Mouse (Mus musculus): Measurements from ENCODE around the gene Icam5. TPM values are rescaled to one million over a fixed set of nuclear protein-coding genes. Genes with fewer than 3 reads are reported as not detected.
A peak's percentile ranks its signal among the peaks of the same experiment; 100 is the strongest.

Icam5 gene
- total RNA-seq (2012; rRNA removed): 1.4 and 1.8 TPM in 2 replicates

DNA sequence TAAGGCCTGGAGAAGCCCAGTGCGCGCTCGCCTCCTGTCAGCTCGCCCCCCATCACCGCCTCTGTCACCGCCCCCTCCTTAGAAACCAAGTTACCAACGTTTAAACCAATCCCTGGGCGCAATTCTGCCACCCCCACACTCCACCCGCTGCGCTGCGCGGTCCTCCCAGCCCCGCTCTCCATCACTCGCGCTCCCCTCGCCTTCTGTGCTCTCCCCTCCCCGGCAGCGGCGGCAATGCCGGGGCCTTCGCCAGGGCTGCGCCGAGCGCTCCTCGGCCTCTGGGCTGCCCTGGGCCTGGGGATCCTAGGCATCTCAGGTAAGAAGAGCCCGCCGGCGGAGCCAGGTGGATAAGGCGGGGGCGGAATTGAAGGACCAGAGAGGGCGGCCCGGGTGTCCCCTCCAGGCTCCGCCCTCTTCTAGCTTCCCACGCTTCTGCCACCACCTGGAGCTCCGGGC lies at the start of gene Icam5:
TSS of gene Icam5 (plus strand) at position 178 of the 456 bp plus-strand sequence.
- Histone ChIP-seq H3K4me3 (ENCODE audit: insufficient read depth in 1 of 2, low read depth in 1 of 2, low read length in 2 of 2, poor library complexity in 1 of 2, severe bottlenecking in 1 of 2) (peak within 1 kb of the TSS; percentile 67 to 85), H3K4me1 (ENCODE audit: control insufficient read depth in 2 of 2, insufficient read depth in 2 of 2, low read length in 2 of 2, poor library complexity in 1 of 2) (peaks cover 8 to 51% of the 10 kb centered on the region in 2 experiments), H3K36me3 (ENCODE audit: control insufficient read depth, insufficient read depth, low read length, poor library complexity, severe bottlenecking) (peaks cover 14% of the 10 kb centered on the region), H3K9me3 (ENCODE audit: control insufficient read depth, insufficient read depth, low read depth, low read length) (no peaks in the 10 kb centered on the region), H3K9ac (ENCODE audit: insufficient read depth, low read depth, low read length, poor library complexity, severe bottlenecking) (peak within 1 kb of the TSS; percentile 31; the same call in 1 of the 2 replicates), H3K27ac (ENCODE audit: insufficient read depth, low read depth, low read length, poor library complexity, severe bottlenecking) (no peak within 1 kb of the TSS)
- no peak for TF ChIP-seq HCFC1 (IDR thresholded peaks at IDR 0.05; ENCODE audit: borderline replicate concordance, insufficient read depth, low read length)
- no peak for TF ChIP-seq CHD2 (IDR thresholded peaks at IDR 0.05; ENCODE audit: low read depth, low read length)
- no peak for TF ChIP-seq ZC3H11A (IDR thresholded peaks at IDR 0.05; ENCODE audit: borderline replicate concordance, low read depth, low read length)
- TF ChIP-seq MAFK (IDR thresholded peaks at IDR 0.05; ENCODE audit: insufficient read depth, low read depth, low read length): no peak
- TF ChIP-seq ZNF384 (IDR thresholded peaks at IDR 0.05; ENCODE audit: low read depth, low read length): no peak
- in situ Hi-C loops (cut with MboI; ENCODE audit: low sequenced_read_pairs in 2 of 2, unreplicated experiment in 2 of 2): no loop called here
- DNase-seq (ENCODE audit: low read depth, low spot score): no peak

GRCm38 (mm10) chr9:20982171-20982570 lies 49.7 kb upstream of the Icam5 start:
- H3K9ac ChIP-seq (ENCODE audit: insufficient read depth, low read depth, low read length, poor library complexity, severe bottlenecking): no peak overlapping the region
- H3K4me1 ChIP-seq (ENCODE audit: control insufficient read depth in 2 of 2, insufficient read depth in 2 of 2, low read length in 2 of 2, poor library complexity in 1 of 2): peaks cover 17 to 34% of the 10 kb centered on the region in 2 experiments
- no peaks in the 10 kb centered on the region for H3K9me3 ChIP-seq (ENCODE audit: control insufficient read depth, insufficient read depth, low read depth, low read length)
- no peak for DNase-seq (ENCODE audit: low read depth, low spot score)
- peak overlapping the region; percentile 23; the same call in 1 of the 2 replicates for H3K27ac ChIP-seq (ENCODE audit: insufficient read depth, low read depth, low read length, poor library complexity, severe bottlenecking)
- no peaks in the 10 kb centered on the region for H3K36me3 ChIP-seq (ENCODE audit: control insufficient read depth, insufficient read depth, low read length, poor library complexity, severe bottlenecking)
- TF ChIP-seq MAFK (IDR thresholded peaks at IDR 0.05; ENCODE audit: insufficient read depth, low read depth, low read length) (no peak), CHD2 (IDR thresholded peaks at IDR 0.05; ENCODE audit: low read depth, low read length) (no peak), ZC3H11A (IDR thresholded peaks at IDR 0.05; ENCODE audit: borderline replicate concordance, low read depth, low read length) (no peak), HCFC1 (IDR thresholded peaks at IDR 0.05; ENCODE audit: borderline replicate concordance, insufficient read depth, low read length) (no peak), ZNF384 (IDR thresholded peaks at IDR 0.05; ENCODE audit: low read depth, low read length) (no peak)
- H3K4me3 ChIP-seq (ENCODE audit: insufficient read depth in 1 of 2, low read depth in 1 of 2, low read length in 2 of 2, poor library complexity in 1 of 2, severe bottlenecking in 1 of 2): no peak overlapping the region
- in situ Hi-C loops (cut with MboI; ENCODE audit: low sequenced_read_pairs in 2 of 2, unreplicated experiment in 2 of 2): no loop called here

- Histone ChIP-seq H3K36me3 (ENCODE audit: control insufficient read depth, insufficient read depth, low read length, poor library complexity, severe bottlenecking) (no peaks in the 10 kb centered on the region), H3K4me3 (ENCODE audit: insufficient read depth in 1 of 2, low read depth in 1 of 2, low read length in 2 of 2, poor library complexity in 1 of 2, severe bottlenecking in 1 of 2) (peak overlapping the region; percentile 35 to 58; a peak in 3 of 4 replicates), H3K9me3 (ENCODE audit: control insufficient read depth, insufficient read depth, low read depth, low read length) (no peaks in the 10 kb centered on the region), H3K27ac (ENCODE audit: insufficient read depth, low read depth, low read length, poor library complexity, severe bottlenecking) (peak overlapping the region; percentile 88; the same call in 1 of the 2 replicates), H3K4me1 (ENCODE audit: control insufficient read depth in 2 of 2, insufficient read depth in 2 of 2, low read length in 2 of 2, poor library complexity in 1 of 2) (peaks cover 16 to 32% of the 10 kb centered on the region in 2 experiments), H3K9ac (ENCODE audit: insufficient read depth, low read depth, low read length, poor library complexity, severe bottlenecking) (peak overlapping the region; percentile 73)
- in situ Hi-C loops (cut with MboI; ENCODE audit: low sequenced_read_pairs in 2 of 2, unreplicated experiment in 2 of 2): no loop called here
- DNase-seq (ENCODE audit: low read depth, low spot score): no peak
- TF ChIP-seq ZNF384 (IDR thresholded peaks at IDR 0.05; ENCODE audit: low read depth, low read length) (no peak), ZC3H11A (IDR thresholded peaks at IDR 0.05; ENCODE audit: borderline replicate concordance, low read depth, low read length) (no peak), CHD2 (IDR thresholded peaks at IDR 0.05; ENCODE audit: low read depth, low read length) (peak; percentile 16; the same call in 1 of the 2 replicates), MAFK (IDR thresholded peaks at IDR 0.05; ENCODE audit: insufficient read depth, low read depth, low read length) (peak; percentile 82), HCFC1 (IDR thresholded peaks at IDR 0.05; ENCODE audit: borderline replicate concordance, insufficient read depth, low read length) (no peak)
Observed at GRCm38 (mm10) chr9:20983169-20983568, 48.7 kb upstream of the Icam5 start.

GRCm38 (mm10) chr9:20986952-20987686 lies 44.8 kb upstream of the Icam5 start:
- TF ChIP-seq ZNF384 (IDR thresholded peaks at IDR 0.05; ENCODE audit: low read depth, low read length) (no peak), CHD2 (IDR thresholded peaks at IDR 0.05; ENCODE audit: low read depth, low read length) (no peak), MAFK (IDR thresholded peaks at IDR 0.05; ENCODE audit: insufficient read depth, low read depth, low read length) (no peak), HCFC1 (IDR thresholded peaks at IDR 0.05; ENCODE audit: borderline replicate concordance, insufficient read depth, low read length) (no peak), ZC3H11A (IDR thresholded peaks at IDR 0.05; ENCODE audit: borderline replicate concordance, low read depth, low read length) (no peak)
- Histone ChIP-seq H3K27ac (ENCODE audit: insufficient read depth, low read depth, low read length, poor library complexity, severe bottlenecking) (peak overlapping the region; percentile 36; the same call in 1 of the 2 replicates), H3K36me3 (ENCODE audit: control insufficient read depth, insufficient read depth, low read length, poor library complexity, severe bottlenecking) (no peaks in the 10 kb centered on the region), H3K4me3 (ENCODE audit: insufficient read depth in 1 of 2, low read depth in 1 of 2, low read length in 2 of 2, poor library complexity in 1 of 2, severe bottlenecking in 1 of 2) (no peak overlapping the region; a peak in 1 of 4 replicates), H3K4me1 (ENCODE audit: control insufficient read depth in 2 of 2, insufficient read depth in 2 of 2, low read length in 2 of 2, poor library complexity in 1 of 2) (peaks cover 12 to 38% of the 10 kb centered on the region in 2 experiments), H3K9me3 (ENCODE audit: control insufficient read depth, insufficient read depth, low read depth, low read length) (no peaks in the 10 kb centered on the region), H3K9ac (ENCODE audit: insufficient read depth, low read depth, low read length, poor library complexity, severe bottlenecking) (no peak overlapping the region; the same call in 1 of the 2 replicates)
- in situ Hi-C loops (cut with MboI; ENCODE audit: low sequenced_read_pairs in 2 of 2, unreplicated experiment in 2 of 2): no loop called here
- DNase-seq (ENCODE audit: low read depth, low spot score): no peak
